Mouse (Mus musculus) liver, adult 2 months (tissue): Measurements from ENCODE around the gene Bin2.

Experiments
- CTCF ChIP-seq: fragments of 200-500 bp; IDR thresholded peaks from 2 replicates; pipeline ENCODE4 v1.5.1; 2011; ENCODE audit warnings: low read depth, low read length, control low read depth
- POLR2A ChIP-seq: fragments of 200-500 bp; IDR thresholded peaks from 2 replicates; pipeline ENCODE4 v1.6.1; 2011; ENCODE audit warnings: low read length, control low read depth; ENCODE audit not compliant: insufficient read depth; ENCODE audit errors: extremely low read depth

GRCm38 (mm10) chr15:100708433-100709078 lies 39.2 kb upstream of the Bin2 start:
- no peak for TF ChIP-seq POLR2A
- TF ChIP-seq CTCF = no peak
